Mouse (Mus musculus): ENCODE results near the gene Cadm3. TPM values are rescaled to one million over a fixed set of nuclear protein-coding genes. Genes with fewer than 3 reads are reported as not detected.
A peak's percentile ranks its signal among the peaks of the same experiment; 100 is the strongest.

Gene Cadm3
- polyA plus RNA-seq, 1 experiment from 2014 or later: 0.31 TPM

DNA sequence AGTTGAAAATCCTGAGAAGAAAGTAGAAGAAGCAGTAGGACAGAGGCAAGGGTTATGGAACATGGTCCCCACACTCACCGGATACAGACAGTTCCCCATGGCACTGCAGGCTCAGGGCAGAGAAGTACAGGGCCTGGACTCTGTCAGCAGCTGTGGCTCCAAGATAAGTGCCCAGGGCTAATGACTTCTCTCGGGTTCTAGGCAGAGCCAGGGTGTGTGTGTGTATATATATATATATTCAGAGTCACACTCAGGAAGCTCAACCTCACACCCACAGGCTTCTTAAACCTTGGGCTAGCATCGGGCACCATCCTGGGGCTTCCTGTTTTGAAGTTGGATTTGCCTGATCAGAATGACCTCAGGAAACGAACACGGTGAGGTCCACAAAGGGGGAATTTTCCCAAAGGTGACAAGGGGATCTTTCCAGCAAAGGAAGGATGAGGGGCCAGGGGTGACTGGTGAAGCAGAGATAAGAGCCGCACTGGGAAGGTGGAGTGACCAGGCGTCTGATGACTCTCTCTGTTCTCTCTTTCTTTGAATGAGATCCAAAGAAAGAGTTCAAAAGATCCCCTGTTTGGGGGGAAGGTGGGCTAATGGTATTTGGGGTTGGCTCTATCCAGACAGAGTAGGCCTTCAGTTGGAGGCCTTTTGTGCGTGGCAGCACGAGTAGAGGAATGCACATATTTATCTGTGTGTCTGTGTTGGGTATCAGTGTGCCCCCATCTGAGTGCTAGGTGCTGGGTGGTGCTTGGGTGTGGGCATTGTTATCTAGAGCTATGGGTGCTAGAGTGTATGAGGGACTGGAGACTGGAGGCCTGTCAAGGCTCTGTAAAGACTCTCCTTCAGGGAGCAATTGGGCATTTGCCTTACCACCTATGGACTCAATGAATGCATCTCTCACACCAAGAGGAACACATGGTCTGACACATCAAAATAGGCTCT lies 33.9 kb downstream of the Cadm3 start, which contains the start of gene Ackr1:
TSS of gene Ackr1 (minus strand) at position 439 of the 942 bp plus-strand sequence.
- 0 out of 2 replicates have a peak, but pooled peaks have one; percentile 39 for ATAC-seq (ENCODE audit: extremely low read depth, insufficient number of reproducible peaks, low FRiP score, low TSS enrichment)
- H3K36me3 ChIP-seq: no peaks in the 10 kb centered on the region
- H3K9me3 ChIP-seq: no peaks in the 10 kb centered on the region
- H3K4me2 ChIP-seq: peak within 1 kb of the TSS; percentile 51
- peak within 1 kb of the TSS; percentile 19; the same call in 1 of the 2 replicates for H3K4me3 ChIP-seq
- H3K27ac ChIP-seq (replicated peaks): peak within 1 kb of the TSS; percentile 28; the same call in 1 of the 2 replicates
- no peak within 1 kb of the TSS for H3K9ac ChIP-seq
- no peaks in the 10 kb centered on the region for H3K27me3 ChIP-seq (replicated peaks)
- peaks cover 17% of the 10 kb centered on the region for H3K4me1 ChIP-seq
- 28% methylated on average over 9 of the region's 9 CpGs for WGBS

DNA sequence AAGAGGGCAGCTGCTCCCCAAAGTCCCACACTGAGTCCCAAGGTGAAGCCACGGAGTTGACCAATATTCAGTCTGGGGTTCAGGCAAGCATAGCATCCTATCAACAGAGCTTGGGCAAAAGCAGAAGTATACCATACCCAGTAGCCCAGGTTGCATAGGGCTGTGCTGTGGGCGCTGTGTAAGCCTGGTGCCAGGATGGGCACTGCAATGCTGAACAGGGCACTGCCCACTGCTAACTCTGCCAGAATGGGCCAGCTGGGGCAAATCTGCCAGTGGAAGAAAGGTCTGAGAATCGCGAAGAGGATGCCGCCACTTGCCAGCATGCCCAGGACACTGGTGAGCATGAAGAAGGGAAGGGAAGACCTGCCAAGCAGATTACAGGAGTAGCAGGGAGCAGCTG lies 35.1 kb downstream of the Cadm3 start:
- H3K4me1 ChIP-seq: peaks cover 17% of the 10 kb centered on the region
- no peaks in the 10 kb centered on the region for H3K9me3 ChIP-seq
- whole genome bisulfite sequencing: 86% methylated on average over 5 of the region's 5 CpGs
- peak overlapping the region; percentile 19 for H3K4me3 ChIP-seq
- H3K36me3 ChIP-seq: no peaks in the 10 kb centered on the region
- H3K27me3 ChIP-seq (replicated peaks): no peaks in the 10 kb centered on the region
- ATAC-seq (ENCODE audit: extremely low read depth, insufficient number of reproducible peaks, low FRiP score, low TSS enrichment): no peak
- H3K9ac ChIP-seq: no peak overlapping the region
- H3K27ac ChIP-seq (replicated peaks): no peak overlapping the region; the same call in 1 of the 2 replicates
- H3K4me2 ChIP-seq: peak overlapping the region; percentile 51

DNA sequence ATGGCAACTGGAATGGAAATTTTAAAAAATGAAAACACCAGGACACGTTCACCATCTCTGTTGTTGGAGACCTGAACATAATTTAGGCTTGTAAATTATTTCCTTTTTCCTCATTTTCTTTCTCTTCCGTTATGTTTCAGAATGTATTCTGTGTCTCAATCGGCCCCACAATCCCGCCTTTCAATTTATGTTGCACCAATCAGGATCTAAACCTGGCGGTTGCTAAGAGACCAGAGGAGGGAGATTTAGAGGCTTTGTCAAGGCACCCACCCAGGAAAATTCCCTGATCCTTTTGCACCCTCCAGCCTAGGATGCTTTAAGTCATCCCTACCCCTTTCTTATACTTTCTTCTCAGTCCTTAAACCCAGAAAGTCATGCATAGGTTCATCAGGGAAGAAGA lies 37.8 kb downstream of the Cadm3 start:
- Histone ChIP-seq H3K4me2 (peak overlapping the region; percentile 51), H3K9ac (no peak overlapping the region), H3K9me3 (no peaks in the 10 kb centered on the region), H3K4me1 (peaks cover 14% of the 10 kb centered on the region), H3K27ac (replicated peaks) (no peak overlapping the region), H3K36me3 (no peaks in the 10 kb centered on the region), H3K27me3 (replicated peaks) (no peaks in the 10 kb centered on the region), H3K4me3 (no peak overlapping the region)
- ATAC-seq (ENCODE audit: extremely low read depth, insufficient number of reproducible peaks, low FRiP score, low TSS enrichment): no peak
- 61% methylated on average over 5 of the region's 5 CpGs for WGBS

DNA sequence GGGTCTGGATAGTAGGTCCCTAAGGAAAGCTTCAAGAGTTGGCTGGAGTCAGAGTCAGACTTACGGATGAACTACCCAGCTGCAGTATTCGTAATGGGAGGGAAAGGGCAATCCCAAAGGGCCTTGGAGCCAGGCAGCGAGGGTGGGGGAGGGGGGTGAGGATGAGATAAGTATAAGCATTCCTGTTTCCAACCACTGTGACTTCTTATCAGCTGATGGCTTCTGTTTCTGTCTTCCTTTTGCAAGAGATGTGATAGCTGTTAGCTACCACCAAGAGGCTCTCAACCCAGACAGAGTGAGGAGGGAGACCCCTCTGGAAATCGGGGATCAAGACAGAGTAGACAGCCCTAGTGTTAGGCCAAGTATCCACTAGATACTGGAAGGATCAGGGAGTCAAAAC lies 38.3 kb downstream of the Cadm3 start:
- H3K27ac ChIP-seq (replicated peaks): no peak overlapping the region
- peak; percentile 39 for ATAC-seq (ENCODE audit: extremely low read depth, insufficient number of reproducible peaks, low FRiP score, low TSS enrichment)
- H3K9me3 ChIP-seq: no peaks in the 10 kb centered on the region
- H3K36me3 ChIP-seq: no peaks in the 10 kb centered on the region
- no peak overlapping the region for H3K9ac ChIP-seq
- no peaks in the 10 kb centered on the region for H3K27me3 ChIP-seq (replicated peaks)
- H3K4me1 ChIP-seq: peaks cover 14% of the 10 kb centered on the region
- 8% methylated on average over 4 of the region's 4 CpGs for WGBS
- H3K4me3 ChIP-seq: no peak overlapping the region
- H3K4me2 ChIP-seq: peak overlapping the region; percentile 51

DNA sequence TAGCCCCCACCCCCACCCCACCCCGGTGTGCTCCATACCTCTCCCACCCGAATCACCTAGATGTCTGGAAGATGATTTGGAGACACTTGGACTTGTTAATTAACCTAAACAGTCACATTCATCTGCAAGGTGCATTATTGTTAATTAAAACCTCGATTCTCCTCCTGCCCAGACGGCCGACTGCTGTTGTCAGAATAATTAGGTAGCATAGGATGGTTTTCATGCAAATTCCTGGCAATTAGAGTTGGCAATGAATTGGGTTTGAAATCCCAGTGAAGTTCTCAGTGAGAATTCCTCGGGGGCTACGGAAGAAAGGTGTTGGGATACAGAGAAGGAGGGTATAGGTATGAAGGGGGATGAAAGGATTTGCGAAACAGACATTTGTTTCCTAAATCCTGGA lies 39.0 kb downstream of the Cadm3 start:
- ATAC-seq (ENCODE audit: extremely low read depth, insufficient number of reproducible peaks, low FRiP score, low TSS enrichment): no peak
- Histone ChIP-seq H3K4me2 (no peak overlapping the region), H3K27me3 (replicated peaks) (no peaks in the 10 kb centered on the region), H3K27ac (replicated peaks) (no peak overlapping the region), H3K9ac (no peak overlapping the region), H3K36me3 (no peaks in the 10 kb centered on the region), H3K4me3 (no peak overlapping the region), H3K4me1 (peaks cover 10% of the 10 kb centered on the region), H3K9me3 (no peaks in the 10 kb centered on the region)
- WGBS: 77% methylated on average over 8 of the region's 8 CpGs

DNA sequence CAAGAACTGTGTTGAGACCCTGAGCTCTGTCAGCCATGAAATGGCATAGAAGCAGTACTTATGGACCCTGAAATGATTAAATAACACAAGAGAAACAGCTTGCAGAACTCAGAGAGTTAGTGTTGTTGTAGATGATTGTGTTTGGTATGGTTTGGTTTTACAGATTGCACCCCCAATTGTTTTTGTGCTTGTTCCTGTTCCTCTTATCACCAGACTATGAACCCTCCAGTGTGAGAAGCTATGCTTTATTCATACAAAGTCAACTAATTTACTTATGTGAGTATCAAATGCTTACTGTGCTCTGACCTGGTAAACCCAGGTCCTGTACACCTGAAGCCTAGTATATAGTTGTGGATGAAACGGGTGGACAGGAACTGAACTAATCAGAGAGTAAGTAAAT lies 40.9 kb downstream of the Cadm3 start:
- no peaks in the 10 kb centered on the region for H3K9me3 ChIP-seq
- H3K36me3 ChIP-seq: no peaks in the 10 kb centered on the region
- no peak overlapping the region for H3K9ac ChIP-seq
- no peak overlapping the region for H3K4me3 ChIP-seq
- peaks cover 7% of the 10 kb centered on the region for H3K4me1 ChIP-seq
- ATAC-seq (ENCODE audit: extremely low read depth, insufficient number of reproducible peaks, low FRiP score, low TSS enrichment): no peak
- no peak overlapping the region for H3K4me2 ChIP-seq
- H3K27ac ChIP-seq (replicated peaks): no peak overlapping the region
- 68% methylated on average over 1 of the region's 1 CpGs for WGBS
- H3K27me3 ChIP-seq (replicated peaks): no peaks in the 10 kb centered on the region

DNA sequence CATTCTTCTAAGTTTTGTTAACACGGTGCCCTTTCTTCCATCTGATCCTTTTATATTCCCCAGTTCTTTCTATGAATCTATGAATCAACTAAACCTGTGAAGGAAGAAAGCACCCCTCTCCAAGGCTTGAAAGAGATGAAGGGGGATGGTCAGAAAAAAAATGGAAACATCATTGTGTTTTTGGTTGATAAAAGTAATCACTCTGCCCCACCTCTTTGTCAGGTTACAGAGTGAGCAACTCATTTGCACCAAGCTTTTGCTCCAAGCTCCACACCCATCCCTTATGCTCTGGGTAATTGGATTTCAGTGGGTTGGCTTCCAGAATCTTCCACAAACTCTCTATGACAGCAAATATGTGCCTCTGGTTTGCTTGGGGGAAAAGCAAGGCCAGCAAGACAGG lies 42.1 kb downstream of the Cadm3 start:
- Histone ChIP-seq H3K4me3 (no peak overlapping the region), H3K36me3 (no peaks in the 10 kb centered on the region), H3K9ac (no peak overlapping the region), H3K9me3 (no peaks in the 10 kb centered on the region), H3K27ac (replicated peaks) (no peak overlapping the region), H3K27me3 (replicated peaks) (no peaks in the 10 kb centered on the region), H3K4me1 (peaks cover 7% of the 10 kb centered on the region), H3K4me2 (no peak overlapping the region)
- 91% methylated on average over 1 of the region's 1 CpGs for WGBS
- no peak for ATAC-seq (ENCODE audit: extremely low read depth, insufficient number of reproducible peaks, low FRiP score, low TSS enrichment)

DNA sequence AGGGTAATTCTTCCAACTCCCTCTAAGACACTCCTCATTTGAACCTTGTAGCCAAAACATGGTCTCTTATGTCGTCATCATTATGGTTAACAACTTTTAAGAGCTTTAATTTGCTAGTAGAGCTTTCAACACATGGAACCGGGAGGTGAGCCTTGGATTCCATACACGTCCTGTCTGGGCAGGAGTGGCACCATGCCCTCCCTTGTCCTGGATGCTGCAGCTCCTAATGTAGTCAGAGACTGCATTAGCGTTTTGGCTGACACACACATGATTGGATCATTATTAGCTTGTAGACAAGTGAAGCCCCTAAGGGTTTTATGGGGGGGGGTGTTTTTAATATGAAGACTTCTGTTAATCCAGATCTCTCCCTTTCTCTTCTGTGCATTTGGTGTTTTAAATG lies 42.5 kb downstream of the Cadm3 start:
- no peak overlapping the region for H3K4me3 ChIP-seq
- H3K27me3 ChIP-seq (replicated peaks): no peaks in the 10 kb centered on the region
- H3K9me3 ChIP-seq: no peaks in the 10 kb centered on the region
- H3K4me1 ChIP-seq: peaks cover 7% of the 10 kb centered on the region
- H3K4me2 ChIP-seq: no peak overlapping the region
- no peaks in the 10 kb centered on the region for H3K36me3 ChIP-seq
- no peak overlapping the region for H3K27ac ChIP-seq (replicated peaks)
- no peak overlapping the region for H3K9ac ChIP-seq
- ATAC-seq (ENCODE audit: extremely low read depth, insufficient number of reproducible peaks, low FRiP score, low TSS enrichment): no peak
- WGBS: 60% methylated on average over 4 of the region's 4 CpGs

DNA sequence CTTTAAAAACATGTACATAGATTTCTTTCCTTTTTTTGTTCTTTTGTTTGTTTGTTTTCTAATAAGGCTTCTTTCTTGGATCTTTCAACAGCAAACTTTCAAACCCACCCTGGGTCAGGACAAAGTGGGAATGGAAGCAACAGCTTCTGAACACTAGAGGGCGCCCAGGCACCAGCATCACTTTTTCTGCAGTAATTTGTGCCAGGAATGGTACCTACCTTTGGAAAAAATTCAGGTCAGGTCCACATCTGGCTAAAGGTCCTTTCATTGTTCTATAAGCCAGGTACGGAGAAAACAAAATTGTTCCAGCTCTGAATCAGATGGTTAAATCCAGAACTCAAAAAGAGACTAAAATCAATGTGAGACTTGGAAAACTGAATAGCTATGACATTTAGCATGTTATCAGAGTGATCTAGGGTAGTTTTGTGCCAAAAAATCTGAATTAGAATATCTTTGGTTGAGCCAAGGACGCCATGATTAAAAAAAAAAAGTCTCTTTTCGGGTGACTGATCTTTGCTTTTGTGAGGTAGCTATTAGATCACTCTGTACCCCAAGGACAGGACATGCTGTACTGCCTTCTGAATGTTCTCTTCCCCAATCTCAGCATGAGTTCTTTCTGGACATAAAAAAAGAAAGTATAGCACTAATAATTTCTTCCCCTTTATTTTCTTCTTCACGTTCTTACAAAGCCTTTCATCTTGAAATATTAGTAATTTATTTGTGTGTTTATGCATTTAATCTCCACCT lies 43.5 kb downstream of the Cadm3 start:
- no peak for ATAC-seq (ENCODE audit: extremely low read depth, insufficient number of reproducible peaks, low FRiP score, low TSS enrichment)
- no peak overlapping the region for H3K4me3 ChIP-seq
- no peak overlapping the region for H3K4me2 ChIP-seq
- H3K36me3 ChIP-seq: no peaks in the 10 kb centered on the region
- H3K9ac ChIP-seq: no peak overlapping the region
- peaks cover 2% of the 10 kb centered on the region for H3K4me1 ChIP-seq
- WGBS: 19% methylated on average over 5 of the region's 5 CpGs
- H3K9me3 ChIP-seq: no peaks in the 10 kb centered on the region
- H3K27ac ChIP-seq (replicated peaks): no peak overlapping the region
- no peaks in the 10 kb centered on the region for H3K27me3 ChIP-seq (replicated peaks)

DNA sequence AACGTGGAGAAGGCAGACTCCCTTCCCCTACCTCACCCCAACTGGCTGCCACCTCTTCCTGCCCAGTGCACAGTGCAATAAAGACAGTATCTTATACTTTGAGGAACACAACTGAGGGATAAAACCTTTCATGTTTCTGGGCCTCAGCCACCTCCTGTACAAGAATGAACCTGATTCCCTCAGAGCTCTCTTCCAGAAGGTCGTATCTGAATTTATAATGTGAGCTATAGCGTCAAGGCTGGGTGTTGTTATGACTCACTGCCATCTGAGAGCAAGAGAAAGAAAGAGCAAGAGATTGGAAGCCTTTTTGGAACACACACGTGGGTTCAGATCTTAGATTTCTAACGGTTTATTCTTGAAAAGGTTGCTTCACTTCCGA lies 45.3 kb downstream of the Cadm3 start:
- 52% methylated on average over 6 of the region's 6 CpGs for WGBS

DNA sequence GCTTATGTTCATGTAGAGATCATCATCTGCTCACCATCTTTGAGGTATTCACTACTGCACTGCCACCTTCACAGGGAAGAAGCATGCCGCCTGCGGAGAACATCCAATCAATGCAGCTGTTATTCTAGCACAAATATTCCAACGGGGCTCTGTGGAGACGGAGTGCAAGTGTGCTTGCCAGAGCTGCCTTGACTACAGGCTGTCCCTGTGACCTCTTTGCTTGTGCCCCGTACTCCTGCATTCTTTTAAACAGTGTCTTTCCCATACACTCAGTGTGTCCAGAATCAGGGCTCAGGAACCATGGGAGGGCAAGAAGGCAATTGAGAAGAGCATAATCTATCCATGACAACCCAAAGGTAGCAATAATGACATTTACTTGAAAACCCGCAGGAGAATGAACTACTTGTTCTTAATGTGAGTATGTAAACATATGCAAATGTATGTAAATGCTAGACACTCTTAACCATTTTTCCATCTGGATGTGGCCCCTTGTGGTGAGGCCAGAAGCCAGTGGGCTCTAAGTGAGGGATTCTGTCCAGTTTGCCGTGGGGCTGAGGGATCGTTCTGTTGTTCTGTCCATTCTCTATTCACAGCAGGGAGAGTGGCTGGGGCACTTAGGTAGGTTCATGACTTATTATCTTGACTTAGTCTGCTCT lies 45.8 kb downstream of the Cadm3 start:
- H3K36me3 ChIP-seq: no peaks in the 10 kb centered on the region

More for the DNA sequence above, 45.3 kb downstream of the Cadm3 start:
- Histone ChIP-seq H3K27ac (replicated peaks) (no peak overlapping the region), H3K4me1 (no peaks in the 10 kb centered on the region), H3K4me3 (no peak overlapping the region), H3K9me3 (no peaks in the 10 kb centered on the region), H3K4me2 (no peak overlapping the region), H3K9ac (no peak overlapping the region), H3K27me3 (replicated peaks) (no peaks in the 10 kb centered on the region), H3K36me3 (no peaks in the 10 kb centered on the region)
- ATAC-seq (ENCODE audit: extremely low read depth, insufficient number of reproducible peaks, low FRiP score, low TSS enrichment): no peak

More for the DNA sequence above, 45.8 kb downstream of the Cadm3 start:
- H3K9ac ChIP-seq: no peak overlapping the region
- H3K4me3 ChIP-seq: no peak overlapping the region
- H3K4me2 ChIP-seq: no peak overlapping the region
- H3K27ac ChIP-seq (replicated peaks): no peak overlapping the region
- H3K4me1 ChIP-seq: no peaks in the 10 kb centered on the region
- no peaks in the 10 kb centered on the region for H3K27me3 ChIP-seq (replicated peaks)
- no peak for ATAC-seq (ENCODE audit: extremely low read depth, insufficient number of reproducible peaks, low FRiP score, low TSS enrichment)
- no peaks in the 10 kb centered on the region for H3K9me3 ChIP-seq
- 66% methylated on average over 8 of the region's 8 CpGs for WGBS
